ENCODE assay signal across 32 mouse cellular contexts in the genomic region with DNA sequence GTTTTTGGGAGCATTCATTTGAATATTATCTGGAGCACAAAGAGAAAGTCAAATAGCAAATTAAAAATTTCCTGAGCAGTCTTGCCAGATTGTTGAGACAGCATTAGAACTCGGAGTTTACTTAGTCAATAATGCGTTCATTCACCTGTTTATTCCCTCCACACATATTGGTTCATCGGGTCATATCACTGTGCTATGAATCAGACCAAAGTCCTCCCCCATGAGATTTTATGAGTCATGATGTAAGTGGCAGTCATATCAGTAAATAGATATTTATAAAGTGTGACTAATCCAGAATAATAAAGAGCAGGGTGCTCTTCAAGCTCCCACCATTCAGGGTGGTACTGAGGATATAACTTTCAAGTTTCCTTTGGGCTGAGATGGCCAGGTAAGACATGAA. TPM values are rescaled to one million over a fixed set of nuclear protein-coding genes. Genes with fewer than 3 reads are reported as not detected.
"Had no signal": no experiment of that assay in that cellular context is flagged by ENCODE, and none has a peak within 500 bp of the region (broad histone marks: within the 10 kb centered on the region; RNA-seq: fewer than 3 reads in every experiment).

No protein-coding gene starts in this region.

- H3K27ac ChIP-seq: gastrocnemius, adult 2 months; heart, embryonic 10.5 days; hindbrain, embryonic 13.5 days; hindbrain, embryonic 15.5 days; hindbrain, postnatal 0 days; layer of hippocampus, adult 2 months; left cerebral cortex, adult 2 months; limb, embryonic 10.5 days; limb, embryonic 12.5 days; liver, embryonic 13.5 days had no signal

- H3K9me3 ChIP-seq: heart, embryonic 10.5 days; heart, embryonic 12.5 days; hindbrain, embryonic 13.5 days; hindbrain, embryonic 15.5 days; limb, embryonic 10.5 days; limb, embryonic 12.5 days; liver, embryonic 13.5 days had no signal

- ATAC-seq: hindbrain, postnatal 0 days had no signal

- H3K36me3 ChIP-seq: heart, embryonic 10.5 days; heart, embryonic 12.5 days; hindbrain, embryonic 13.5 days; hindbrain, embryonic 15.5 days; limb, embryonic 10.5 days; limb, embryonic 12.5 days; liver, embryonic 13.5 days had no signal

- H3K4me3 ChIP-seq: gastrocnemius, adult 2 months; heart, embryonic 10.5 days; heart, embryonic 12.5 days; hindbrain, embryonic 13.5 days; hindbrain, embryonic 15.5 days; layer of hippocampus, adult 2 months; left cerebral cortex, adult 2 months; limb, embryonic 10.5 days; limb, embryonic 12.5 days; liver, embryonic 13.5 days had no signal

- H3K4me2 ChIP-seq: heart, embryonic 12.5 days; hindbrain, embryonic 13.5 days; hindbrain, embryonic 15.5 days; limb, embryonic 12.5 days; liver, embryonic 11.5 days; liver, embryonic 13.5 days had no signal

- H3K27me3 ChIP-seq: heart, embryonic 12.5 days; hindbrain, embryonic 13.5 days; hindbrain, embryonic 15.5 days; limb, embryonic 12.5 days; liver, embryonic 13.5 days had no signal

- DNase-seq: gastrocnemius, adult 2 months; gastrocnemius, postnatal 10 days; gastrocnemius, postnatal 25 days; heart, adult 18-20 months; heart, postnatal 10 days; kidney, adult 18-20 months; kidney, adult 8-10 months; kidney, postnatal 10 days; kidney, postnatal 25 days; kidney, postnatal 4 days; liver; liver, embryonic 13.5 days had no signal

- H3K9ac ChIP-seq: heart, embryonic 12.5 days; hindbrain, embryonic 13.5 days; hindbrain, embryonic 15.5 days; limb, embryonic 12.5 days; liver, embryonic 13.5 days had no signal

- H3K4me1 ChIP-seq: heart, embryonic 12.5 days; hindbrain, embryonic 13.5 days; hindbrain, embryonic 15.5 days; limb, embryonic 10.5 days; limb, embryonic 12.5 days; liver, embryonic 13.5 days had no signal

RNA-seq across cellular contexts. Expression of a gene that starts 26.9 kb away (rescaled TPM):
- total RNA-seq: granulocyte monocyte progenitor cell, adult 5-6 weeks; hematopoietic stem cell, adult 5-6 weeks; hindbrain, postnatal 0 days; layer of hippocampus, adult 2 months; layer of hippocampus, postnatal 25 days; left cerebral cortex, adult 2 months; left cerebral cortex, postnatal 14 days; left cerebral cortex, postnatal 36 days had no signal
- polyA plus RNA-seq: hindbrain, embryonic 15.5 days; hindbrain, postnatal 0 days; liver, embryonic 13.5 days had no signal

RNA-seq across cellular contexts. Expression of a gene that starts 39.8 kb away (rescaled TPM):
- total RNA-seq: gastrocnemius, adult 2 months; gastrocnemius, postnatal 10 days; gastrocnemius, postnatal 25 days; gastrocnemius, postnatal 4 days; granulocyte monocyte progenitor cell, adult 5-6 weeks; heart, adult 18-20 months; heart, adult 8-10 months; heart, postnatal 10 days; heart, postnatal 25 days; hematopoietic stem cell, adult 5-6 weeks; hindbrain, postnatal 0 days; layer of hippocampus, adult 2 months; layer of hippocampus, postnatal 10 days; layer of hippocampus, postnatal 25 days; left cerebral cortex, adult 2 months; left cerebral cortex, postnatal 14 days; left cerebral cortex, postnatal 36 days had no signal
- polyA plus RNA-seq: heart, embryonic 12.5 days; hindbrain, embryonic 11.5 days; hindbrain, embryonic 13.5 days; hindbrain, embryonic 15.5 days; hindbrain, postnatal 0 days; limb, embryonic 12.5 days; liver, embryonic 11.5 days; liver, embryonic 13.5 days had no signal
